Mouse (Mus musculus) cerebellum, postnatal 25 days (tissue): Measurements from ENCODE around the gene Atg101.

ENCODE experiments used
- DNase-seq, 2 experiments: peaks; one replicate each; pipeline ENCODE4 v3.0.0; 2021; ENCODE audit warnings: mixed read lengths in 2 of 2

Atg101 gene

DNA sequence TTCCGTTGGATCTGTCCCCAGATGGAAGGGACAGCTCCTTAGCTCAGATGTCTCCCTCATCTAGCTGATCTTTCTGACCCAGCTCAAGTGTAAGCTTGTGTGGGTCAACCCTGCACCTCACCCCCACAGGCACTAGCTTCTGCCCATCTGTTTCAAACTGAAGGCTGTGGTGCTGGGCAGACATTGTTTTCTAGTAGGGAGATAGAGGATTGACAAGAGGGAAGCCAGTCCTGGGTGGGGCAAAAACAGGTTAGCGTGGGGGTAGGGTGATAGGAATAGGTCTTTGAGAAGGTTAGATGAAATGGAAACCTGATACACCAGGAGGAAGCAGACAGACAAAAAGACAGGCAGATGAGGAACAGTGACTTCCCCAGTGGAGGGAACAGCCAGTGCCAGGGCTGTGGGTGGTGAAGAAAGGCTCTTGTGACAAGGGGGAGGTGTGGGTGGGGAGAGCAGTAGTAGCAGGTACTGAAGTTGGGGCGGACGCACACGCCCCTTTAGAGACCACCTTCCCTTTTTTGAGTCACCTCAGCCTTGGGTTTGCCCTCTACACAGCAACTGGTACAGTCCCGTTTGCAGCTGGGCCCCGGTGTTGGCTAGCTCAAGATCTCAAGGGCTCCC lies 28.1 kb upstream of the Atg101 start:
- no peak for DNase-seq

DNA sequence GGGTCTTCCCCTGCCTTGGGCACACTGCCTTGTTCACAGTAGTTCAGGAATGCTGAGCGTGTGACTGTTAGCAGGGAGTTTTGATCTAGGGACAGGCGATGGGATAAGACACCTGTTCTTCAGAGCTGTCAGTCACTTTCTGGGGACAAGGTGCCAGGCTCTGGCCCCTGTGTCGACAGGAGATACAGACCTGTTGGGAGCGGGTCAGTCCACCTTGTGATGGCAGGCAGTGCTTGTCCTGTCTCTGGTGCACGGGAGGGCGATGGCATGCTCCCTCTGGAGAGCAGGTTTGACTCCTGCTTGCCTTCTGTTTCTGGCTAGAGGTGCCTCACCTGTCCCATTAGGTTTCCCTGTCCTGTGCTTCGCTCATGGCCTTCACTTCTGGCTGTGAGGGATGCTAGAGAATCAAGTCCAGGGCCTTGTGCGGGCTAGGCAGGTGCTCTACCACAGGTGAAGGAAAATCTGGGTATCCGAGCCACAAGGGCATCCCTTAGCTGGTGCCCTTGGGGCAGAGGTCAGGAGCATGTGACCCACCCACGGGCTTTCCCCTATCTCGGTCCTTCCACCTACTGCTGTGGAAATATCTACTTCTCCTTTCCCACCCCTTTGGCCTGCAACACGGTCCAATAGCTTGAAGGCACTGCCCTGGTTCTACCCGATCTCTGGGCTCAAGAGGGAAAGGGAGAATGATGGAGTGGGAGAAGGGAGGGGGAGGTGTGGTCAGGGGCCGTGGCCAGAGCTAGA lies 27.4 kb upstream of the Atg101 start:
- no peak for DNase-seq

DNA sequence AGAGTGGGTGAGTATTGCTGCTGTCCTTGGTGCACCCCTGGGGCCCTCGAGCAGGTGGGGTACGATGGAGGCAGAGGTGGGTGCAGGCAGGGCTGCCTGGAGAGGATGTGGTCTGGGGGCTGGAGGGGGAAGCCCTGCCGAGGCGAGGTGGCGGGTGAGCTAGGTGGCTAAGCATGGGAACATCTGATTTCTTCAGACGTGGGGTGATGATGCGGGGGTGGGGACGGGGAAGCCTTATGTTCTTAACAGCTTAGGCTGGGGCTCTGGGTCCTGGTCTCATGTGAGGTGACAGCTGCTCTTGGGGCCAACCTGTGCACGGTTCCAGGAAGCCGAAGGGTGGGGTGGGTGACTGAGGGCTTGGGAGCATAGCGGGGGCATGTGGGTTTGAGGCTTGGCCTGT lies 25.7 kb upstream of the Atg101 start:
- DNase-seq, result no peak

DNA sequence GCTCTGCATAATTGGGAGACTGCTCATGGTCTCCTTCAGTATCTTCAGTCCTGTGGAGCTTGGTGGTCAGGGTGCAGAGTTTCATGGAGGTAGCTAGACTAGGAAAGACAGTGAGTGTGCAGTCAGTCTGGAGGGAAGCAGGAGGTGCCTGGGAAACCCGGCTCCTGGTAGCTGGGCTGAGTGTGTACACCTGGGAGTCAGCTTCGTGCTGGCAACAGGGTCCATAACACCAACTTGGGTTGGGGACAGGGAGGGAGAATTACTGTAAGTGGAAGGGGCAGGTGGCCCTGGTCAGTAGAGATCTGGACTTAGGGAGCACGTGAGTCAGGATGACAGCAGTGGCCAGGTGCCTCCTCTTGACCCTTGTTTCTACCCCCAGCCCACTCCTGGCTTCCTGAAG lies 24.1 kb upstream of the Atg101 start:
- DNase-seq, result no peak

DNA sequence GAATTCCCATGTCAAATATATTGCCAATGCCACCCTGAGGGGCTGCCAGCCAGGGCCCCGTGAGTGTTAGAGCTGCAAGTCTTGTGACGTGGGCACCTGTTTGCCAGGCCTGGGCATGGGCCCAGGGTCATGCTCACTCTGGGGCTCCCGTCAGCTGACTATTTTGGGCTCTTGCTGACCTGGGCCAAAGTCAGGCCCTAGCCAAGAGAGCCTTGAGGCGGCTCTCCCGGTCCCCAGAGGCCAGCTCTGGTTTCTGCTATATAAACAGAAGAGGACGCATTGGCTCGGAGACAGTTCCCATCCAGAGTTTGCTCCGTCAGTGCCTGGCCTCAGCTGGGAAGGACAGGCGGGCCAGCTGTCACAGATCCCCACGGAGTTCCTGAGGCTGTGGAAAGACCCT lies 23.7 kb upstream of the Atg101 start:
- DNase-seq, result peak; percentile 42 to 55

DNA sequence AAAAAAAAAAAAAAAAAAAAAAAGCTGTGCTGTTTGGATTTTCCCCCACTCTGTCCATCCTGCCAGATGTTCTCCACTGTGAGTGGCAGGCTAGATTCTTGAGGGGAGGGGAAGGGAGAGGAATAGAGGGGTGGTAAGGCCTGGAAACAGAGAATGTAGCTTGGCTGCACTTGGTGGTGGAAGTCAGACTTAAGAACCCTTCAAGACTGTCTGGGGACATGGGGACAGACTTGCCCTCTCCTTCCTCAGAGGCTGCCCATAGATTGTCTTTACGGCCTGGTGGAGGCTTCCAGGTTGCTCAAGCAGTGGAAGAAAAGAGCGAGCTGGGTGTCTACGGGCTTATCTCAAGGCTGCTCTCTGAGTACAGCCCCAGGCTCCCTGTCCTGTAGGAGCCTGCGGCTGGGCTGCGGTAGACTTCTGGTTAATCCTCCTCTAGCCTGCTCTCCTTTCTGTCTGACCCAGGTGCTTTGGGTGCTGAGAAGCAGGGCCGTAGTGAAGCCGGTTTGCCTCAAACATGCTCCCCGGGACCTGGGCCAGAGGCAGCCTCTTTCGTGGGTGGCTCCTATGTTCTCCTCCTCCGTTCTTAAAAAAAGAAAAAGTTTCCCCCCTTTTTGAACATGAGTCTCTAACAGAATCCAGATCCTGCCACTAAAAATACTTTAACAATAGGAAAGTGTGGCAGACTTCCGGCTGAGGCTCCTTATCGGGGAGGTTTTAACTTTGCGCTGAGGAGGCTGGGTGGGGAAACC lies 23.0 kb upstream of the Atg101 start:
- DNase-seq, result no peak

DNA sequence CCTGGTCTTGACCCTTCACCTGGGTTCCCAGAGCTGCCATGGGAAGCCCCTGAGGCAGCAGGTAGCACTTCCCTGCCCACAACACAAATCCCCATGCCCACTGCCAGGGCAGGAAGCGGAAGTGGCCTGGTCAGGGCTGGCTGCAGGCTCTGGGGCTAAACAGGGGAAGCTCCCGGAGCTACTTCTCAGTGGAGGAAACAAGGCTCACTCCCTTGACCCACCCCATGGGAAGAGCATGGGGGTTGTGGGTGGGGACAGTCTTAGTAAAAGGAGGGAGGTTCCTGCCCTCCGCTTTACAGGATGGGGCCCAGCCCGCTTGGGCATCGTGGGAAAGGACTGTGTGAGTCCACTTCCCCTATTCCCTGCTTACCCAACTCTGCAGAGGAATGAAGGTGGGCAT lies 21.6 kb upstream of the Atg101 start:
- no peak for DNase-seq

DNA sequence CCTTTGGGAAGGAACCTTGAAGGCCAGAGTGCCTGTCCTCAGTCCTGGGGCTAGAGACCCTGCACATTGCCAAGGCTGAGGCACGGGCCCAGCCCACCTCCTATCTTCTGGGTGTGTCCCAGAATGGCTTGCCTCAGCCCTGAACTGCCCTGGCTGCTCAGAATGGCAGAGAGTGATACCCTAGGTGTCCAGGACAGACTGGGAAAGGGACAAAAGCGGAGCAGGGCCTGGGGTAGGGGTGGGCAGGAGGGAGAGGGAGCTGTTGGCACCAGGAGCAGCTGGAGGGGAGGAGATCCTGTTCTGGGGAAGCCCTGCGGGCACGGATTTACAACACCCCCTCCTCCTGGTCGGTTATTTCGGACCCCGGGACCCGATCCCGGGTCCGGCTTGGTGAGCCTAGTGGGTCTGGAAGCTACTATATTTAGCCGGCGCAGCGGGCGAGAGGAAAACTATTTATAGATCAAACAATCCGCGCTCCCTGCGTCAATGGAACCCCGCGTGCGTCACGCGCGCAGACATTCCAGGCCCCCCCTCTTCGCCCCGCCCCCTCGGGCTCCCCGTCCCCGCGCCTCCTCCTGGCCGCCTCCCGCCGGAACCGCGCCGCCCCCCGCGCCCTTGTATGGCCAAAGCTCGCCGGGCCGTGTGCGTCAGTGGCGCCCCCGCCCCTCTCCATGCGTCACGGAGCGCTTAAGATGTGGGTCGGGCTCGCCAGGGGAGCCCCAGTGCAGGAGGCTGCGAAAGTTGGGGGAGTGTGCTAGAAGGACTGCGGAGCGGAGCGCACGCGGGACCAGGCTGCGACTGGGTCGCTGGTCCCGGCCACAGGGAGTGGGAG lies 17.7 kb upstream of the Atg101 start:
- peak; percentile 87 to 95 for DNase-seq

DNA sequence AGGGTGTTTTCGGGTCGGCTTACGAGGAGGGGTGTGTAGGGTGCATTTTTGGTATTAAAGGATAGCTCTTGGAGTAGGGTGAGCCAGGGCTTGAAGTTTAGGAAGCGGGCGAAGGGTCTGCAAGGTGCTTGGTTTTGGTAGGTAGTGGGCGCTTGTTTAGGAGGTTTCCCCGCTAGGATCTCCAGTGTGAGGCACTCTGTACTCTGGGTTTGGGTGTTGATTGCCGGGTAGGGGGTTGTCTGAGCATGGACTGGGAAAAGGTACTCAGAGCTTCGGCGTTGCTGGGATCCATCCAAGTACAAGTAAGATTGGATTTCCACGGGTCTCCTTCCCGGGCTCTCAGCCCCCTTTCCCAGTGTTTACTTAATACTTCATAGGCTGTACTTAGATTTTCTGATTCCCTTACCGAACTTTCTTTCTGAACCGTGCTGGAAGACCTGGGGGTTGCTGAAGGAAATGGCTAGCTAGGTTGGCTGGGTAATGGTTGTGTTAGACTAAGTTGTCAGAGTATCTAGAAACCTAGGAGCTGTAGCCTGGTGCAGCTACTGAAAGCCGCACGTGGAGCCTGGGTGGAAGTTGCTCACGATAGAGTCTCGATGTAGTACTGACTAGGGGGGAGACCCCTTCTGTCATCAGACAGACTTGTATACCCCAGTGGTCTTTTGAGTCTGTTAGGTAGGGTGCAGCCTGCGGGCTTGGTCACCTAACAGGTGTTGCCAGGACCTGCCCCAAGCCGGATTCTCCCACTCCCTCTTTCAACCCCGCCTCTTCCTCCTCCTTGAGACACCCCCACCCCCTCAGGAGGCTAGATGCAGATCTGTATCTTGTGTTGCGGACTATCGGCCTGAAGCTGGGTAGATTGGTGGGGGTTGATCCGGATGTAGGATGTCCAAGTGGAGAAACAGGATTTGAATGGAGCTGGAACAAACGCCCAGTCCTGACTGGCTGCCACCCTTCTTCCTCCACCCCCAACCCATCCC lies 16.7 kb upstream of the Atg101 start:
- DNase-seq, result no peak

DNA sequence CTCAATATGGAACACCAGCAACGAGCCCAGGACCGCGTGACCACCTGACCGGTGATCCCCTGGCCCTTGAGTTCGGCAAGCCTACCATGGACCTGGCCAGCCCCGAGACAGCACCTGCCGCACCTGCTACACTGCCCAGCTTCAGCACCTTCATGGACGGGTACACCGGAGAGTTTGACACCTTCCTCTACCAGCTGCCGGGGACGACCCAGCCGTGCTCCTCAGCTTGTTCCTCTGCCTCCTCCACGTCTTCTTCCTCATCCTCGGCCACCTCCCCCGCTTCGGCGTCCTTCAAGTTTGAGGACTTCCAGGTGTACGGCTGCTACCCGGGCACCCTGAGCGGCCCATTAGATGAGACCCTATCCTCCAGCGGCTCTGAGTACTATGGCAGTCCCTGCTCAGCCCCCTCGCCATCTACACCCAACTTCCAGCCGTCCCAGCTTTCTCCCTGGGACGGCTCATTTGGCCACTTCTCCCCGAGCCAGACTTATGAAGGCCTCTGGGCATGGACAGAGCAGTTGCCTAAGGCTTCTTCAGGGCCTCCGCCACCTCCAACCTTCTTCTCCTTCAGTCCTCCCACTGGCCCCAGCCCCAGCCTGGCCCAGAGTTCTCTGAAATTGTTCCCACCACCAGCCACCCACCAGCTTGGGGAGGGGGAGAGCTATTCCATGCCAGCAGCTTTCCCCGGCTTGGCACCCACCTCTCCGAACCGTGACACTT lies 13.8 kb upstream of the Atg101 start:
- DNase-seq, result no peak

DNA sequence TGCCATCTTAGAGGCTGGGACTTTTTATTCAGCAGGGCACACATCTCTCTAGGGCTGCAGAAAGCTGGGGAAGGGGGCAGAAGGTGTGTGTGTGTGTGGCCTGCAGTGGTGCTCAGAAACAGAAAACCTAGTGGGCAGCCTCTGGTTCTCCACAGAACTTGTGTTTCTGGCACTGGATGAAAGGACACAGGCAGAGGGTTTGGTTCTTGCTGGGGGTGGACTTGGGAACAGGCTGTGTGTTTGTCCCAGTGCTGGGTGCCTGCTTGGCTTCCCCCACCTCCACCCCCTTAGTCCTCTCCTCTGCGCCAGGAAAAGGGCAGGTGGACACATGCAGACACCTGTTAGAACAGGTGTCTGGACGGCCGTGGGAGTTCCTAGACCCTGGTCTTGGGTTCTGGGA lies 13.0 kb upstream of the Atg101 start:
- no peak for DNase-seq

DNA sequence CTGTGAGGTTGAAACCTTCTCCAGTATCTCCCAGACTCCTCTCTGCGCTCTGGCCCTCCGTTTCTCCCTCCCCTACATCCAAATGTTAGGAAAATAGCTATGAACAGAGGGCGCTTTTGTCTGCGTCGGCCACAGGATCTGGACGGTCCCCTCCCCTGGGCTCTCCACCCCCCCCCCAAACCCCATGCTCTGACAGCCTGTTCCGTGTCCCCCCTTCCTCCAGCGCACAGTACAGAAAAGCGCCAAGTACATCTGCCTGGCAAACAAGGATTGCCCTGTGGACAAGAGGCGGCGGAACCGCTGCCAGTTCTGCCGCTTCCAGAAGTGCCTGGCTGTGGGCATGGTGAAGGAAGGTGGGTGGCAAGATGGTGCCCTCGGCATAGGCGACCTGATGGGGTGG lies 12.6 kb upstream of the Atg101 start:
- no peak for DNase-seq

DNA sequence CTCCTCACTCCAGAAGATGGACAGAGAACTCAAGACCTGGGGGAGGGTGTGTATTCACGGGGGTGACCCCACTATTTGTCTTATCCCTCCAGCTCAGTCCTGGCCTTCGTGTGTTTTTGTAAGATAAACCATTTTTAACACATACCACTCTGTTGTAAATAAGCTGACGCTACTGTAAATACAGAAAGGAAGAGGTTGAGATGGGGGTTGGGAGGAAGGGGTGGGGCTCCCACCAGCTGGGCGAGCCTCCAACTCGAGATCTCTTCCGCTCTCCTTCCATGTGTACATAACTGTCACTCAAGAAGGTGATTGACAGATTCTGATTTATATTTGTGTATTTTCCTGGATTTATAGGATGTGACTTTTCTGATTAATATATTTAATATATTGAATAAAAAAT lies 9.7 kb upstream of the Atg101 start:
- no peak for DNase-seq

DNA sequence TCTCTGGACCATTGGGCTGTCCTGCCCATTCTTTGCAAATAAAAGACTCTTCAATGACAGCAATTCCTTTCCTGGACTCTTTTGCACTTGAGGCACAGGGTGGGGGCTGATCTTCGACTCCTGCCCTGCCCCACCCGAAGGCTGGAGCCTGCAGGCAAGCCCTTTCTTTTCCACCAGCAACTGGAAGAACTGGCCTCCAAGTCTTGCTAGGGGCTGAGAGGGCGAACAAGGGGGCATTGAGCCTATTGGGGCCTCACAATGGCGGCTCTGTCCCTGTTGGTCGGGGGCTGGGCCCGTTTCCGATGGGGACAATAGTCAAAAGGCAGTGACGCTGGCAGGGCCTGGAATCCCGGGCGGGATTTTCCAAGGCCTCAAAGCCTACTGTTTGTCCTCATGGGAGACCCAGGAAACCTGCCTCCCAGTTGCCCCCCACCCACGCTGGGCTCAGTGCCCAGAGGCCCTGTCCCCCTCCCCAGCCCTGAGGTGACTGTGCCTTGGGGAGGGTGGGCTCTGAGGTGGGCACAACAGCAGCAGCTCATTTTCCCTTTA lies 6.6 kb upstream of the Atg101 start:
- DNase-seq, result peak in 1 of 2 experiments; percentile 32

DNA sequence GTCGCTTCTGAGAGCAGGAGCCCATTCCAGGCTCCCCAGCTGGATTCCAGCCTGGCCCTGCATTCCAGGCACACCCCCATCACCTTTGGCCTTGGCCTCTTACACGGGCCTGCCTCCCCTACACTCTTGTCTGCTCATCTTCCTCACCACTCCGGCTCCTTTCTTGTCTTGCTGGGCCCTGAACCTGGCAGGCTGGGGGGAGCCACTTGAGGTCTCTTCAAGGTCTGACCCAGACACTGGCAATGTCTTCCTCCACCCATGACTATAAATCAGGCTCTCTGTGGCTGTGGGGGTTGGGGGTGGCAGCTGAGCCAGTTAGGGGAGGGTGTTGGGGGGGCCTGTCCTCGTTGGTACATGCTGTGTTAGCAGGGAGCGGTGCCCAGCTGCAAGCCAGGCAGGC lies 5.5 kb upstream of the Atg101 start:
- no peak for DNase-seq

DNA sequence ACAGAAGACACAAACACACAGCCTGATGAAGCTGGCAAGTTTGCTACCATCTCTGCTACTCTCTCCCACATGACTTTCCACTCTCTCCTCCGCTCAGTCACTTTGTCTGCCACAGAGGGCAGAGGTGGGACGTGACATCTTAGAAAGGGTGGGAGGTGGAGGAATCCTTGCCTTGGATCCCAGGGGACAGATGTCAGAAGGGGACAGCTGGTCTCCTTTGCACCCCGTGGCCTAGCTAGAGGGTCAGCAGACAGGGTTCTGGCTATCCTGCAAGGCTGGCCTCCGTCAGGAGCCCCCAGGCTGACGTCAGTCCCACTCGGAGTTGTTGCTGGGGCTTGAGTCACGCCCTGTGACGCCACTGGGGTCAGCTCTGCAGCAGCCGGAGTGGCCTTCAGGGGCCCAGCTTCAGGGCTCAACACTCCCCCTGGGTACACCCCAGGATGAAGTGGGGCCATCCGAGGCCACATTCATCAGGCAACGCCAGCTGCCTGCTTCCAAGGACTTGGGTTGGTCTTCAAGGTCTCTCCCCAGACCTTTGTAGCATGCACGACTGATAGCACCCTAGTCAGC lies 4.6 kb upstream of the Atg101 start:
- no peak for DNase-seq

DNA sequence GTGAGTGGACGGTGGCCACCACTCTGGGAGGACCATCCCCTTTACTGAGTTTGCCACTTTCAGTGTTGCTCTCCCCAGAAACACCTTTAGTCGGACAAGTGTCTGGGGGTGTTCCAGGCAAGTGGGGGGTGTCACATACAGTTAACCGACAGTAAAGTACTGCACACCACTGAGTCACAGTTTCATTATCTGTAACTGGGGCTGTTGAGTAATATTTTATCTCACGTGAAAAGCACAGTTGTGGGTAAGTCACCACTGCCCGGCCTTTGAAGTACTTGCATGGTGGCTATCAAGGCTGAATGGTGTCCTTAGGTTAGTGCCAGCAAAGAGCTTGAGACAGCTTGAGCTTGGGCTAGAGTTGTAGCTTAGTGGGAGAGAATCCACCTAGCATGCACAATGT lies 1.6 kb upstream of the Atg101 start:
- no peak for DNase-seq

DNA sequence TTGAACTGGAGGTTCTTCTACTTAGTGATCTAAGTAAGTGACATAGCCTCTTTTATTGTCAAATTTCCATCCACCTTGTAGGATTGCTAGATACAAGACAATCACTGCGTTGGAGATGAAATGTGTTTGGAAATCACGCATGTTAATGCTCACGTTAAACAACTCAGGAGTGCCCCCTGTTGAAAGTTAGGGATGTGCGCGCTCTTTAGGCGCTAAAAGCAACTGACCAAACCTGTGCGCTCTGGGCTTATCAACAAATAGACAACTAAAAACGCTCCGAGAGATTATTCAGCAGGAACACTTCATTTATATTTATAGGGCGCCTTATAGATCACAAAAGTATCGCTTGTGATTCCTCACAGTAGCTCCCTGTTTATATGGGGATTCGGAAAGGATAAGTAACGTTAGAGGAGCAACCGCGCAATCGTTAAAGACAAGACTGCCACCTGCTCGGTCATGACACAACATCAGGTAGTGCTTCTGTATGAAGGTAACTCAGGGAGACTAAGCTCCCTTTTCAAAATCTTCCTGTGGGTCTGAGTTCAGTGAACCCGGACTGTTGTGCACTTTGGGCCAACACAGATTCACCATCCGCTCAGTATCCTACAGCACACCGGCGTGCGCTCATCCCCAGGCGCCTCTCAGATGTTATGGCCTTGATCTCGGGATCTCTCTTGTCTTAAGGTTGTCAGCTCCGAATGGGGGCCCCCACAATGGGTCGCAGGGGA lies 725 bp upstream of the Atg101 start:
- peak; percentile 66 to 80 for DNase-seq

DNA sequence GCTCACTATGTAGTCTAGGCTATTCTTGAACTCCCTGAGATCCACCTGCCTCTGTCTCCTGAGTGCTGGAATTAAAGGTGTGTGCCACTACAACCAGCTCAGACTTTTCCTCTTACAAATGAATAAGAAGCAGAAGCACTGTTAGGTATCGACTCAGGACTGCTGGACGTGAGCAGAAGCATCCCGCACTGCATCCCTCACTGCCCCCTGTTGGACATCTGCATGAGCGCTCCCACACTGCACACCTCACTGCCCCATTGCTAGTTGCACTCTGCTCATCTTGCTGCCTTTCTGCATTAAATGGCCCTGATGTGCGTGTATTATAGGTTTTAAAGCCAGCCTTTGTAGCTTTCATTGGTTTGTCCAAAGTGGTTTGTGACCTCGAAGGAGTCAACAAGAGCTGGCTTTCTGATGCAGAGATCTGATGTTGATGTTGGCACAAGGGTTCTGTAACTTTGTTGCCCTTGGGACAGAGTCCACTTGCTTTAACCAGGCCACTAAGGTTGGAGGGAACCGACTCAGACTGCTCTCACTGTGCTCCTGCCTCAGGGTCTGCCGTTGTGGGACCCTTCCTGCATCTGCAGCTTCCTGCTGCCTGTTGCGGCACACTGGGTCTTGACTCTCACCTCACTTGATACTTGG lies 2.2 kb downstream of the Atg101 start:
- DNase-seq, result no peak
